Mouse (Mus musculus) inflammation-experienced regulatory T-cells, adult 16 weeks (primary cell): ENCODE data around the gene Vgll2. TPM values are rescaled to one million over a fixed set of nuclear protein-coding genes. Genes with fewer than 3 reads are reported as not detected.

Source experiments
- polyA plus RNA-seq: library from polyadenylated mRNA; unstranded; fragments of 100-300 nt; shearing (Covaris generic); gene quantifications from one replicate; pipeline ENCODE4 v1.2.1, GENCODE M21; 2017

The Vgll2 gene
- not detected for polyA plus RNA-seq

GRCm38 (mm10) chr10:52022413-52023212 lies at the start of gene Vgll2:
Gene Vgll2 (plus strand): TSS chr10:52022502.

Other genes starting within 250 kb of the Vgll2 start
- not detected for gene Ros1, start 172.7 kb downstream of the Vgll2 start, polyA plus RNA-seq
- gene Dcbld1, start 211.1 kb downstream of the Vgll2 start, polyA plus RNA-seq = 0.06 TPM